Mouse (Mus musculus) liver, embryonic 13.5 days (tissue): Measurements from ENCODE around the gene Cpne8. TPM values are rescaled to one million over a fixed set of nuclear protein-coding genes. Genes with fewer than 3 reads are reported as not detected.
"Not testable (repeated sequence)": the region's sequence is repeated elsewhere in the genome, so short reads cannot be mapped to it uniquely, and the experiment has no call there.

Source experiments
- ATAC-seq: fragments of 200-750 bp; cut with Nextera tagmentation; 2 replicates; pipeline ENCODE4 v1.8.0; 2017; ENCODE audit warnings: low read depth, mild to moderate bottlenecking, moderate number of reproducible peaks, moderate library complexity
- DNase-seq: peaks from one replicate; pipeline ENCODE4 v3.0.0; 2022
- H3K27ac ChIP-seq: fragments of 300-500 bp; sonication (generic); 2 replicates; pipeline ENCODE4 v1.5.1; 2015; ENCODE audit warnings: moderate library complexity, mild to moderate bottlenecking, inconsistent platforms
- H3K27me3 ChIP-seq: fragments of 300-500 bp; sonication (generic); 2 replicates; pipeline ENCODE4 v1.6.1; 2015; ENCODE audit warnings: mild to moderate bottlenecking, inconsistent platforms
- H3K36me3 ChIP-seq: fragments of 300-500 bp; sonication (generic); 2 replicates; pipeline ENCODE4 v1.6.1; 2015; ENCODE audit warnings: mild to moderate bottlenecking, inconsistent platforms
- H3K4me1 ChIP-seq: fragments of 300-500 bp; sonication (generic); replicated peaks from 2 replicates; pipeline ENCODE4 v1.6.1; 2015; ENCODE audit warnings: inconsistent platforms
- H3K4me2 ChIP-seq: fragments of 300-500 bp; sonication (generic); 2 replicates; pipeline ENCODE4 v1.6.1; 2015; ENCODE audit warnings: inconsistent platforms, mild to moderate bottlenecking, moderate library complexity
- H3K4me3 ChIP-seq: fragments of 300-500 bp; sonication (generic); replicated peaks from 2 replicates; pipeline ENCODE4 v1.5.1; 2015; ENCODE audit warnings: mild to moderate bottlenecking, inconsistent platforms
- H3K9ac ChIP-seq: fragments of 300-500 bp; sonication (generic); 2 replicates; pipeline ENCODE4 v1.6.1; 2015; ENCODE audit warnings: mild to moderate bottlenecking, inconsistent platforms
- H3K9me3 ChIP-seq: fragments of 300-500 bp; sonication (generic); replicated peaks from 2 replicates; pipeline ENCODE4 v1.6.1; 2016; ENCODE audit warnings: inconsistent platforms
- WGBS: fragments of 180-500 bp; shearing (Covaris S2); methylation state at CpG from one replicate; pipeline ENCODE4 v1.1.7; 2015; ENCODE audit not compliant: insufficient replicate concordance; 5-methylcytosine and 5-hydroxymethylcytosine counted together
- polyA plus RNA-seq: library from polyadenylated mRNA; unstranded; fragments of >200 nt; fragmentation: Nextera tagmentation; extraction: Ambion mirVana; gene quantifications from 2 replicates; pipeline ENCODE4 v1.2.1, GENCODE M21; 2015

The Cpne8 gene
- polyA plus RNA-seq, 1 experiment from 2014 or later, result 1.5 TPM

DNA sequence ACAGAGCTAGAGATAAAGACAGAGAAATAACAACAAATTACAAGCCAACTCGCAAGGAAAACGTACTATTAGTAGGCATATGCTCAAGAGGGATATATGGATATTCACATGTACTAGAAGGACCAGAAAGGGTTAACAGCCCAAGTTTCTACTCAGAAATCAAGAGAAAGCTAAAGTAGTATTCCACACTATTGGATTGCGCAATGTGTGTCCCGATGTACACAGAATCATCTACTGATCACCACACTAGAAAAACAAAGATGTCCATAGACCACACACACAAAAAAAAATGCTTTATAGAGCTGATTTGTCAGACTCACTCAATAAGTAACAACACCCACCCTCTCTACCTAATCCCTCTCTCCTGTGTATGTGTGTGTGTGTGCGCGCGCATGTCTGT is 130.6 kb downstream of the Cpne8 start:
- 87% methylated on average over 7 of the region's 7 CpGs for WGBS
- no peaks in the 10 kb centered on the region for H3K4me1 ChIP-seq
- no peaks in the 10 kb centered on the region for H3K27me3 ChIP-seq
- H3K4me3 ChIP-seq, result no peak overlapping the region
- no peaks in the 10 kb centered on the region for H3K36me3 ChIP-seq
- H3K9ac ChIP-seq, result no peak overlapping the region
- H3K9me3 ChIP-seq, result no peaks in the 10 kb centered on the region
- DNase-seq (no peak), ATAC-seq (no peak)
- H3K27ac ChIP-seq, result no peak overlapping the region
- H3K4me2 ChIP-seq, result no peak overlapping the region

DNA sequence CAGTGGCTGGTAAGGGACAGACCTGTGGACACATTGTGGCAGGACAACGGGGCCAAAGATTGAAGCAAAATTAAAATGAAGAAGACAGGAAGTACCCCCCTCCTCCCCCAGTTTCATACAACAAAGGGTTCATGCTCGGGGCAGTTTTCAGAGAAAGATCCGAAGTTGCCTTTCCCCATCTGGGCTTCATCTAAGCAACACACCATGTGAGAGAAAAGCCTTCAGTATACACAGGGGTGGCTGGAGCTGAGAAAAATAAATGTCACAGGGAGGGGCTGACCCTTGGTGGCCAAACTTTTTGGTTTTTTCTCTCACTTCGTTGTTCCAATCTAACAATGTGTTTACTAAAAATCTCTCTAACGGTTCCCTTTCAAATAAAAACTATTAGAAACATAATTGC is 135.8 kb downstream of the Cpne8 start:
- ATAC-seq, result no peak
- H3K9ac ChIP-seq, result no peak overlapping the region
- DNase-seq, result no peak
- no peaks in the 10 kb centered on the region for H3K27me3 ChIP-seq
- no peaks in the 10 kb centered on the region for H3K9me3 ChIP-seq
- no peaks in the 10 kb centered on the region for H3K36me3 ChIP-seq
- no peak overlapping the region for H3K4me3 ChIP-seq
- H3K4me1 ChIP-seq, result no peaks in the 10 kb centered on the region
- H3K4me2 ChIP-seq, result no peak overlapping the region
- WGBS, result 60% methylated on average over 5 of the region's 5 CpGs
- H3K27ac ChIP-seq, result no peak overlapping the region

DNA sequence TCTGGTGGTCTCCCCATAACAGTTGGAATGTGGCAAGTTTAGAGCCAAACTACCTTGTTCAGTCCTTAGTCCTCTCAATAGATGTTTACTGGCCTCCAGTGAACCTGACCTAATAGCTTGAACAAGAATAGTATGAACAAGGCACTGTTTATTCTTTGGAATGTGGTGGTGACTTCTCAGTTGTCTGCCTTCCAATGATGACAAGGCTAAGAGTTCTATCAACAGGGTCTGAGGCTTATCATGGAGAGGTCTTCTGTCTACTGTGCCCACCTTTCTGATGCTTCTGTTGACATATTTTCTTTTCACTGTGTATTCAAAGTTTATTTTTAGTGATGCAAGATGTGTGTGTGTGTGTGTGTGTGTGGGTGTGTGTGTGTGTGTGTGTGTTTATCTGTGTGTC is 137.1 kb downstream of the Cpne8 start:
- Histone ChIP-seq H3K4me1 (no peaks in the 10 kb centered on the region), H3K4me2 (no peak overlapping the region), H3K9ac (no peak overlapping the region), H3K9me3 (no peaks in the 10 kb centered on the region), H3K4me3 (no peak overlapping the region), H3K36me3 (no peaks in the 10 kb centered on the region), H3K27me3 (no peaks in the 10 kb centered on the region), H3K27ac (no peak overlapping the region)
- ATAC-seq (no peak), DNase-seq (no peak)

- Histone ChIP-seq H3K27me3 (no peaks in the 10 kb centered on the region), H3K9ac (no peak overlapping the region), H3K4me1 (no peaks in the 10 kb centered on the region), H3K4me2 (no peak overlapping the region), H3K9me3 (no peaks in the 10 kb centered on the region), H3K4me3 (no peak overlapping the region), H3K36me3 (no peaks in the 10 kb centered on the region), H3K27ac (no peak overlapping the region)
- WGBS, result 65% methylated on average over 5 of the region's 5 CpGs
- DNase-seq (no peak), ATAC-seq (no peak)
Measured at GRCm38 (mm10) chr15:90536311-90537202, 142.7 kb downstream of the Cpne8 start.

- Histone ChIP-seq H3K27ac (no peak overlapping the region), H3K4me2 (no peak overlapping the region), H3K4me1 (no peaks in the 10 kb centered on the region), H3K9me3 (no peaks in the 10 kb centered on the region), H3K27me3 (no peaks in the 10 kb centered on the region), H3K36me3 (no peaks in the 10 kb centered on the region), H3K4me3 (no peak overlapping the region), H3K9ac (no peak overlapping the region)
- WGBS, result 71% methylated on average over 7 of the region's 7 CpGs
- DNase-seq (no peak), ATAC-seq (no peak)
Measured at GRCm38 (mm10) chr15:90535730-90536129, 143.5 kb downstream of the Cpne8 start.

GRCm38 (mm10) chr15:90512769-90513168 is 166.5 kb downstream of the Cpne8 start:
- Histone ChIP-seq H3K4me3 (no peak overlapping the region), H3K27ac (no peak overlapping the region), H3K9ac (no peak overlapping the region), H3K9me3 (no peaks in the 10 kb centered on the region), H3K27me3 (no peaks in the 10 kb centered on the region), H3K4me2 (no peak overlapping the region), H3K36me3 (no peaks in the 10 kb centered on the region), H3K4me1 (no peaks in the 10 kb centered on the region)
- ATAC-seq, result no peak
- WGBS, result 69% methylated on average over 4 of the region's 4 CpGs
- DNase-seq, result no peak

DNA sequence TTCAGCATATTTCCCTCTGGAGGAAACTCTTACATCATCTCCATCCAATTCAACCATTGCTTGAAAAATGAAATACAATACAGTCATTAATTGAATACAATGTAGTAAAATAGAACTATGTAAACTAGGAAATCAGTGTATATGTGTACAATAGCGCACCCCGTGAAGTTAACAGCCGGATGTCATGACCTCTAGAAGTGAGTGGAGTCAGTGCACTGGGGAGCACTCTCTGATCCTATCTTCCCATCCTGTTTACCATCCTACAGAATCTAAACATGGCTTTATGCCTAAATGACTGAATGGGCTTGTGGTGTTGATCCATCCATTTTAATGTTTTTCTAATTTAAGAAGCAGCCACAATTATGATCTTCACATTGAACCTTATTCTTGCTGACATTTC is 182.2 kb downstream of the Cpne8 start:
- no peaks in the 10 kb centered on the region for H3K4me1 ChIP-seq
- no peak overlapping the region for H3K4me2 ChIP-seq
- H3K9me3 ChIP-seq, result no peaks in the 10 kb centered on the region
- no peak overlapping the region for H3K9ac ChIP-seq
- H3K36me3 ChIP-seq, result no peaks in the 10 kb centered on the region
- no peaks in the 10 kb centered on the region for H3K27me3 ChIP-seq
- no peak overlapping the region for H3K4me3 ChIP-seq
- ATAC-seq, result no peak
- H3K27ac ChIP-seq, result no peak overlapping the region
- WGBS, result 82% methylated on average over 3 of the region's 3 CpGs
- no peak for DNase-seq

DNA sequence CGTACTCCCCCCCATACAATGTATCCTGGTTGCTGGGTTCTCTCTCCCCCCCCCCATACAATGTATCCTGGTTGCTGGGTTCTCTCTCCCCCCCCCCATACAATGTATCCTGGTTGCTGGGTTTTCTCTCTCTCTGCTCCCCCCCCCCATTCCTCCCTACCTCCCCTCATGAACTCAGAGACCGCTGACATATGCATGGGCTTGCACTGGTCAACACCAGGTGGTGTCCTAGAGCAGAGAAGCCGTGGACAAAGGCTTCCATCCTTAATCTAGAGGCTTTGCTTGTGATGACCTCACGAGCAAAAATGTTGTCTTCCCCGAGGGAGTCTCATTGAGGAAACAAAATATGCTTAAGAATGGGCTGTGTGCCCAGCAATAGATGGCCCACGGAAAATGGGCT is 187.7 kb downstream of the Cpne8 start:
- DNase-seq (no peak), ATAC-seq (no peak)
- no peak overlapping the region for H3K9ac ChIP-seq
- H3K4me3 ChIP-seq, result no peak overlapping the region
- H3K4me2 ChIP-seq, result no peak overlapping the region
- no peaks in the 10 kb centered on the region for H3K27me3 ChIP-seq
- H3K9me3 ChIP-seq, result no peaks in the 10 kb centered on the region
- no peaks in the 10 kb centered on the region for H3K4me1 ChIP-seq
- no peaks in the 10 kb centered on the region for H3K36me3 ChIP-seq
- 48% methylated on average over 6 of the region's 6 CpGs for WGBS
- no peak overlapping the region for H3K27ac ChIP-seq

- 58% methylated on average over 7 of the region's 7 CpGs for WGBS
- H3K4me3 ChIP-seq, result no peak overlapping the region
- no peaks in the 10 kb centered on the region for H3K36me3 ChIP-seq
- H3K27ac ChIP-seq, result no peak overlapping the region
- no peaks in the 10 kb centered on the region for H3K27me3 ChIP-seq
- ATAC-seq, result no peak
- H3K4me2 ChIP-seq, result no peak overlapping the region
- no peak for DNase-seq
- H3K4me1 ChIP-seq, result no peaks in the 10 kb centered on the region
- H3K9ac ChIP-seq, result no peak overlapping the region
- H3K9me3 ChIP-seq, result no peaks in the 10 kb centered on the region
Measured at GRCm38 (mm10) chr15:90490186-90490585, 189.0 kb downstream of the Cpne8 start.

GRCm38 (mm10) chr15:90470561-90470960 is 208.7 kb downstream of the Cpne8 start:
- not testable (repeated sequence) for H3K27ac ChIP-seq, H3K4me3 ChIP-seq, H3K4me2 ChIP-seq, ATAC-seq, DNase-seq, H3K36me3 ChIP-seq, H3K9ac ChIP-seq, H3K27me3 ChIP-seq, H3K9me3 ChIP-seq, H3K4me1 ChIP-seq

- H3K27ac ChIP-seq, result no peak overlapping the region
- no peaks in the 10 kb centered on the region for H3K27me3 ChIP-seq
- ATAC-seq, result no peak
- 53% methylated on average over 2 of the region's 2 CpGs for WGBS
- H3K9me3 ChIP-seq, result no peaks in the 10 kb centered on the region; the same call in 1 of the 2 replicates
- no peaks in the 10 kb centered on the region for H3K4me1 ChIP-seq
- H3K4me2 ChIP-seq, result no peak overlapping the region
- no peak overlapping the region for H3K9ac ChIP-seq
- no peak overlapping the region for H3K4me3 ChIP-seq
- H3K36me3 ChIP-seq, result no peaks in the 10 kb centered on the region
- no peak for DNase-seq
Measured at GRCm38 (mm10) chr15:90463281-90463680, 216.0 kb downstream of the Cpne8 start.

GRCm38 (mm10) chr15:90446076-90446475 is 233.2 kb downstream of the Cpne8 start:
- Histone ChIP-seq H3K9me3 (no peaks in the 10 kb centered on the region), H3K36me3 (no peaks in the 10 kb centered on the region), H3K4me3 (no peak overlapping the region), H3K27ac (no peak overlapping the region), H3K4me1 (no peaks in the 10 kb centered on the region), H3K9ac (no peak overlapping the region), H3K4me2 (no peak overlapping the region), H3K27me3 (no peaks in the 10 kb centered on the region)
- DNase-seq, result no peak
- WGBS, result 56% methylated on average over 1 of the region's 1 CpGs
- ATAC-seq, result no peak
